Mouse (Mus musculus): Measurements from ENCODE around the gene Gadd45a. TPM values are rescaled to one million over a fixed set of nuclear protein-coding genes. Genes with fewer than 3 reads are reported as not detected.
A peak's percentile ranks its signal among the peaks of the same experiment; 100 is the strongest.

Gene Gadd45a
- polyA plus RNA-seq, 1 experiment from 2014 or later, result 49.5 TPM

DNA sequence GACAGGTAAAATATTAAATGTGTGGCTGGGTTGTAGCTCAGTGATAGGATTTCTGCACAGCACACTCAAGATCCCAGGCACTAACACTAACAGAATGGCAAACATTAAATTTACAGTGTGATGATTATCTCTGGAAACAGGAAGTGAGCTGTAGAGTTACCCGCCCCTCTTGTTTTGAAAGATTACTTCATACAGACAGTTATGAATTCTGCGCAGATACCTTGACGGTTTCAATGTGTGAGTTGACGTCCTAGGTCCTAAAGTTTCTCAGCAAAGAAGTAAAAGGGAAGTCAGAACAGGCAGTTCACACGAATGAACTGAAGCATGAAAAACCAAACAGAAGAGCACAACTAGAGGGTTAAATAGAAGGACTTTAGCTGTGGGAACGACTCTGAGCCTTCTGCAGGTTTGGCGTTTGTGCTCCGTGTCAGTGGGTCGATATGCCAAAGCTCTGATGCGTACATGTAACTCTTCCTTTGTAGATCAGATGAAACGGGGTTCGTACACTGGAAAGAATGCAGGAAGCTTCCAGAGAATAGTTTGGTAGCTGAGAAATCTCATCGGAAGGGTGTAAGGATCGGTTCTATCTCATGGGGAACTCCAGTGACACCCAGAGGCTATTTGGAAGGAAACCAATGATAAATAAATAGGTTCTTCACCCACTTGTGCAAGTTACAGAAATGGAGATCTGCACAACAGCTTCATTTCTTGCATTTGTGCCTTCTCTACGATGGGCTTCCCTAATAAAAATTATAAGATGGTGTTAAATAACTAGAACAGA is 19.0 kb upstream of the Gadd45a start:
- no peaks in the 10 kb centered on the region for H3K27me3 ChIP-seq (ENCODE audit: insufficient read depth, low read length)
- DNase-seq, result no peak

DNA sequence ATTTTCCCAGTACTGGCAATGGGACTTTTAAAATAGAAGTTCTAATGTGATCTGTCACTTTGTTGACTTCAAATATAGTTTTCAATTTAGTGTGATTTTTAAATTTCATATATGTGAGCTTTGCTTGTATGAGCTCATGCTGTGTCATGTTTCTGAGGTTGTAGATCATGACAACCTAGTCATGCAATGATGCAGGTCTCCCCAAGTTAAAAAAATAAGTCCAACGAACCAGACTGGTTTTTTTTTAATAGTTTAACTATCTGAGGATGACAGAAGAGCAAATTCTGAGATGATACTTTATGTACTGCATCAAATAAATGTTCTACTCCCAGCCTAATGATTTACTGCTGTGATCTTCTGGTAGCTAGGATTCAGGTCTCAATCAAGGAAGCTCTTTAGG is 12.8 kb upstream of the Gadd45a start:
- no peaks in the 10 kb centered on the region for H3K36me3 ChIP-seq (replicated peaks; ENCODE audit: insufficient read depth, low read length)
- peak overlapping the region; percentile 41; the same call in 1 of the 2 replicates for H3K27ac ChIP-seq (ENCODE audit: low read depth)
- H3K4me1 ChIP-seq (ENCODE audit: insufficient read depth), result peaks cover 6% of the 10 kb centered on the region; the same call in 1 of the 2 replicates
- TF ChIP-seq CTCF (IDR thresholded peaks at IDR 0.05; ENCODE audit: low read depth), result no peak
- peak; percentile 69 for TF ChIP-seq EP300 (IDR thresholded peaks at IDR 0.05; ENCODE audit: low read depth)
- H3K27me3 ChIP-seq (ENCODE audit: insufficient read depth, low read length), result no peaks in the 10 kb centered on the region
- no peak overlapping the region for H3K4me3 ChIP-seq (ENCODE audit: low read depth, low read length)
- peak; percentile 63 for ATAC-seq
- WGBS (ENCODE audit: insufficient replicate concordance), result 49% methylated on average over 1 of the region's 1 CpGs
- no peak for DNase-seq
- no peak overlapping the region for H3K9ac ChIP-seq (replicated peaks)
- no peaks in the 10 kb centered on the region for H3K9me3 ChIP-seq (ENCODE audit: low read length)
- no peak overlapping the region for H3K4me2 ChIP-seq (ENCODE audit: low read depth, low read length)

More for the DNA sequence above, 19.0 kb upstream of the Gadd45a start:
- H3K27ac ChIP-seq (ENCODE audit: low read depth), result peak overlapping the region; percentile 48
- peak; percentile 39 for ATAC-seq
- WGBS (ENCODE audit: insufficient replicate concordance), result 33% methylated on average over 15 of the region's 15 CpGs
- no peaks in the 10 kb centered on the region for H3K9me3 ChIP-seq (ENCODE audit: low read length)
- TF ChIP-seq EP300 (IDR thresholded peaks at IDR 0.05; ENCODE audit: low read depth) (peak; percentile 41; the same call in 1 of the 2 replicates), CTCF (IDR thresholded peaks at IDR 0.05; ENCODE audit: low read depth) (peak; percentile 27; the same call in 1 of the 2 replicates)
- H3K4me2 ChIP-seq (ENCODE audit: low read depth, low read length), result peak overlapping the region; percentile 30
- no peaks in the 10 kb centered on the region for H3K36me3 ChIP-seq (replicated peaks; ENCODE audit: insufficient read depth, low read length)
- peaks cover 24% of the 10 kb centered on the region for H3K4me1 ChIP-seq (ENCODE audit: insufficient read depth)
- H3K4me3 ChIP-seq (ENCODE audit: low read depth, low read length), result no peak overlapping the region
- no peak overlapping the region for H3K9ac ChIP-seq (replicated peaks)

DNA sequence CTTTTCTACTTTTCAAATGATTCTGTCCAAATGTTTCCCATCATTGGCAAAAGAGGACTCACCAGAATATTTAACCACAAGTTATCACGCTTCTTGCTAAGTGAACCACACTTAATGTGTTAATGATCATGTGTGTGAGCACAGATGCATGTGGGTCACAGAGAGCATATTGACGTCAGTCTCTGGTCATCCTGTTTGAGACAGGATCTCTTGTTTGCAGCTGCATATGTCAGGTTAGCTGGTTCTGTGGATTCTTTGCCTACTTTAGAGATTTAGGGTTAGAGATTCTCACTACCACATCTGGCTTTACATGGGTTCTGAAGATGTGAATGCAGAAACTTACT is 12.4 kb upstream of the Gadd45a start:
- WGBS (ENCODE audit: insufficient replicate concordance), result 75% methylated on average over 2 of the region's 2 CpGs
- Histone ChIP-seq H3K4me2 (ENCODE audit: low read depth, low read length) (no peak overlapping the region), H3K9ac (replicated peaks) (no peak overlapping the region), H3K4me1 (ENCODE audit: insufficient read depth) (peaks cover 6% of the 10 kb centered on the region; the same call in 1 of the 2 replicates), H3K9me3 (ENCODE audit: low read length) (no peaks in the 10 kb centered on the region), H3K36me3 (replicated peaks; ENCODE audit: insufficient read depth, low read length) (no peaks in the 10 kb centered on the region), H3K27ac (ENCODE audit: low read depth) (peak overlapping the region; percentile 41; the same call in 1 of the 2 replicates), H3K27me3 (ENCODE audit: insufficient read depth, low read length) (no peaks in the 10 kb centered on the region), H3K4me3 (ENCODE audit: low read depth, low read length) (no peak overlapping the region)
- 0 out of 2 replicates have a peak, but pooled peaks have one; percentile 16 for ATAC-seq
- TF ChIP-seq CTCF (IDR thresholded peaks at IDR 0.05; ENCODE audit: low read depth) (no peak), EP300 (IDR thresholded peaks at IDR 0.05; ENCODE audit: low read depth) (no peak)
- DNase-seq, result no peak

DNA sequence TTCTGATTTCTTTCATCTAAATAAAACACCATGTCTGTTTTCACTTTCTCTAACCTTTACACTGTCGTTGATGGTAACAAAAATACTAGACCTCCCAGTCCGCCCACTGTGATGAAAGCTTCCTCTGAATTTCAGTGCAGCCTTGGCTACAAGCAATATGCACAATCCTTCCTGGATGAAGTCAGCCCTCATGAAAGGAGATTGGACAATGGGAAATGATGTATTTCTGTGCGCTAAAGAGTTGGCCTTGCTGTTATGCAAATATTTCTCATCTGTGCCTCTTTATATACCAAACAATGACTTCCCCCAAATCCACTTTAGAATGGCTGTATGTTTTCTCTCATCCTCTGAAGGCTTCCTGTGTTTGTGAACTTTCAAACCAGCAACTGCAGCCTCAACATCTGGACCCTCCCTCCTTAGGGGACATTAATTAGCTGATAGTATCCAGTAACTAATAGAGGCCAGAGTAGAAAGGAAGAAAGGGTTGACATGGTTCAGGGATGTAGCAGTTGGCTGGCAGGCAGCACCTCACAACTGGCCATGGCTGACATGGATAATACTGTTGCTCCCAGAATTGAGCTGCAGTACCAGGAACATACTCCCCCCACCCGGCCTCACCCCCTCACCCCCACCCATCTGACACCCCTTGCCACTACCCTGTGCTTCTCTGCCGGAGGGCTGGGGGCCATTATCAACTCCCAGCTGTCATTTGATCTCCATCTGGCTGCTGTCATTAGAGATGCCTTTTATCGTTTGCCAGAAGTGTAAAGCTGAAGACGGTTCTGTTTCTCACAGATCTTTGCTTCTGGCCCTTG is 11.8 kb upstream of the Gadd45a start:
- Histone ChIP-seq H3K27me3 (ENCODE audit: insufficient read depth, low read length) (no peaks in the 10 kb centered on the region), H3K4me2 (ENCODE audit: low read depth, low read length) (no peak overlapping the region), H3K9ac (replicated peaks) (no peak overlapping the region), H3K36me3 (replicated peaks; ENCODE audit: insufficient read depth, low read length) (no peaks in the 10 kb centered on the region), H3K9me3 (ENCODE audit: low read length) (no peaks in the 10 kb centered on the region), H3K4me1 (ENCODE audit: insufficient read depth) (peaks cover 6% of the 10 kb centered on the region; the same call in 1 of the 2 replicates), H3K4me3 (ENCODE audit: low read depth, low read length) (no peak overlapping the region), H3K27ac (ENCODE audit: low read depth) (peak overlapping the region; percentile 41; the same call in 1 of the 2 replicates)
- TF ChIP-seq EP300 (IDR thresholded peaks at IDR 0.05; ENCODE audit: low read depth), result peak; percentile 53; the same call in 1 of the 2 replicates
- TF ChIP-seq CTCF (IDR thresholded peaks at IDR 0.05; ENCODE audit: low read depth), result no peak
- ATAC-seq (peak; percentile 37), DNase-seq (no peak)
- WGBS (ENCODE audit: insufficient replicate concordance), result 54% methylated on average over 7 of the region's 7 CpGs

DNA sequence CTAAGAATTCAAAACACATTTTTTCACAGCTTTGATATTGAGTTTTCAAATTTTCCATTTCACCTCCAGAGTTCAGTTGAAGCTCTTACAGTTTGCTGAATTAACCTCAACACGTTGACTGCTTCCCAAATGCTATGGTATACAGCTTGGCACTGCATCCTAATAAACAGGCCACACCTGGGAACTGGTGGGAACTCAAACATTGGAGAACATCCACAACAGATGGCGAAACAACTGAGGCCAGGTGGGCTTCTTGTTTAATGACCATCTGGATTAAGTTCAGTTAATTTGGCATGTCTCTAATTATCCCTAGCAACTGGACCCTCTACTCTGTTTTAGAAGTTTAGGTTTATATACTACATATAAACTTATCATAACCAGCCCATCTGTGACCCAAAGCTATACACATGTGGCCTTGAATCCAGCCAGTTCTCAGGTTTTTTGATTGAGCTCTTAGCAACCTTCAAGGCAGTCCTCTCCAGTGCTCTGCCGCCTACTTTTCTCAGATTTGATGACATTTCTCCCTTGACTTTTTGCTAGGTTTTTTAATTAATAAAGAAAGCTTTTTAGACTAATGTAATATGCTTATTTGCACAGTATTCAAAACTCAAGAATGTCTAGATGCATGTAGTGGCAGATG is 10.9 kb upstream of the Gadd45a start:
- no peak for TF ChIP-seq EP300 (IDR thresholded peaks at IDR 0.05; ENCODE audit: low read depth)
- no peak for TF ChIP-seq CTCF (IDR thresholded peaks at IDR 0.05; ENCODE audit: low read depth)
- Histone ChIP-seq H3K4me2 (ENCODE audit: low read depth, low read length) (no peak overlapping the region), H3K36me3 (replicated peaks; ENCODE audit: insufficient read depth, low read length) (no peaks in the 10 kb centered on the region), H3K27me3 (ENCODE audit: insufficient read depth, low read length) (no peaks in the 10 kb centered on the region), H3K27ac (ENCODE audit: low read depth) (no peak overlapping the region), H3K4me1 (ENCODE audit: insufficient read depth) (peaks cover 6% of the 10 kb centered on the region; the same call in 1 of the 2 replicates), H3K9me3 (ENCODE audit: low read length) (no peaks in the 10 kb centered on the region), H3K4me3 (ENCODE audit: low read depth, low read length) (no peak overlapping the region), H3K9ac (replicated peaks) (no peak overlapping the region)
- ATAC-seq (no peak), DNase-seq (no peak)
- 79% methylated on average over 3 of the region's 3 CpGs for WGBS (ENCODE audit: insufficient replicate concordance)
